Mouse (Mus musculus) ovary, adult 10 weeks (tissue): ENCODE data around the gene Adamts8. TPM values are rescaled to one million over a fixed set of nuclear protein-coding genes. Genes with fewer than 3 reads are reported as not detected.

Experiments used
- polyA plus RNA-seq: library from polyadenylated mRNA; stranded (reverse); fragments of 350-450 nt; fragmentation: Illumina TruSeq; extraction: RNeasy Lipid Tissue Mini Kit (QIAGEN cat#74804); gene quantifications from one replicate; pipeline ENCODE4 v1.2.3, GENCODE M21; 2014

Adamts8 gene
- polyA plus RNA-seq, result 1.0 TPM

GRCm38 (mm10) chr9:30942512-30943313 lies at the start of gene Adamts8:
TSS of gene Adamts8 (plus strand) at chr9:30942562.

GRCm38 (mm10) chr9:30922197-30922894 lies 20.0 kb upstream of the Adamts8 start, which contains the start of gene Adamts15:
TSS of gene Adamts15 (minus strand) at chr9:30922452.

Other genes starting within 250 kb of the Adamts8 start
- gene Adamts15, start 20.1 kb upstream of the Adamts8 start, polyA plus RNA-seq, result 1.9 TPM
- gene Zbtb44, start 88.1 kb downstream of the Adamts8 start, polyA plus RNA-seq, result 58.7 TPM
- gene St14, start 189.3 kb downstream of the Adamts8 start, polyA plus RNA-seq, result 0.11 TPM